Mouse (Mus musculus): ENCODE measurements around the gene Rxra.

Gene Rxra

DNA sequence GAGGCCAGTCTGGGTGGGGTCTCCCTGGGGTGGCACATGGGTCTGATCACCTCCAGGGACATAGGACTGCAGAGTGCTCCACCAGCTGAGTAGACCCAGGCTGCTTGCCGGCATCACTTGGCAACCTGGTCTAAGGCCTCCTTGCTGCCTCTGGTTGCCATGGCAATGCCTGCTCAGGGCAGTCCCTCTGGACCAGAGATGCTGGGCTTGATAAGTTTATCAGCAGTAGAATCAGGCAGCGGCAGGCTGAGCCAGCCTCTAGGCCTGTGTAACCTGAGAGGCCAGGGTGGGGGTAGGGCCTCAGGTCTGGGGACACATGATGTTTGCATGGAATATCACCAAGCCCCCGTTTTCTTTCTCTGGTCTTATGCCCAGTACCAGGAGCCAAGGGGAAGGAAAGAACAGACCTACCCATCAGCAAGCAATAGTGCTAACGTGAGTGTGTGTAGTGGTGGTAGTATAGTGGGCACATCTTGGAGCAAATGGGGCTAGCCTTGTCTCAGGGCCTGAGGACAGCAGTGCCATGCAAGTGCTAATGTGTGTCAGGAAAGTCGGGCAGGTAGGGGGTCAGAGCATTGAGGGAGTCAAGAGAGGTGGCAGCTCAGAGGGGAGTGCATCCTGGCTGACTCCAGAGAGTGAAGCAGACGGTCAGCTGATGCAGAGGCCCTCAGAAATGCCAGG is 88.2 kb downstream of the Rxra start:
- DNase-seq (ENCODE audit: low spot score): peak; percentile 73

DNA sequence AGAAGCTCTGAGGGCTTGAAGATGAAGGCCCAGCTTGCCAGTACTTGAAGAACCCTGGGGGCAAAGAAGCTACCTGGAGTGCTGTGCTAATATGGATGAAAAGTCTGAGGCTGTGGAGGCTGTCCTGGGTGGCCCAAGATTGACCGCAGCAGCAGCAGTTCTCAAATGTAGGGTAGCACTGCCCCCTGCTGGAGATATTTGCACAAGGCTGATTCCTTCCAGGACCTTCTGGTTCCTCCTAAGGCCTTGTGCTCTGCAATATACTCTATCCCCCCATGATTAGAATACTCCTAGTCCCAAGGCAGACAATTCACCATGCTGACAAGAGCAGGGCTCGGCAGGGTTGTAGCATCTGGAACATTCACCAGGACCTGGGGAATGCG is 88.7 kb downstream of the Rxra start:
- peak; percentile 86 for DNase-seq (ENCODE audit: low spot score)

DNA sequence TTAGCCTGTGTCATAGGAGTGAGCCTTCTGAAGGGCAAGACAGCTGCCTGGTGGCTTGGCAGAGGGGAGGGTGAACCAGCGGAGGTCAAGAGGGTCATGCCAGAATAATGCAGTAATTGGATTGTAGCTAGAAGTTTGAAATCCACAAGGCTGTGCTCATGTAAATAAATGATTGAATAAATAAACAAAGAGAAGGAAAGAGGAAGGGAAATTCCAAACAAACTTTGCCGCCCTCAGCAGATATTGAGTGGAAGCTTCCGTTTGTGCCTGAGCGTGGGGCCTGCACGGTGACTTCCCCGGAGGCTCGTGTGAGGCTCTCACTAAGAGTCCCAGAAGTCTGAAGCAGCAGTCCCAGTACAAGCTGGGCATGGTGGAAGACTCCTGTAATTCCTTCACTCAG is 91.5 kb downstream of the Rxra start:
- no peak for DNase-seq (ENCODE audit: low spot score)

DNA sequence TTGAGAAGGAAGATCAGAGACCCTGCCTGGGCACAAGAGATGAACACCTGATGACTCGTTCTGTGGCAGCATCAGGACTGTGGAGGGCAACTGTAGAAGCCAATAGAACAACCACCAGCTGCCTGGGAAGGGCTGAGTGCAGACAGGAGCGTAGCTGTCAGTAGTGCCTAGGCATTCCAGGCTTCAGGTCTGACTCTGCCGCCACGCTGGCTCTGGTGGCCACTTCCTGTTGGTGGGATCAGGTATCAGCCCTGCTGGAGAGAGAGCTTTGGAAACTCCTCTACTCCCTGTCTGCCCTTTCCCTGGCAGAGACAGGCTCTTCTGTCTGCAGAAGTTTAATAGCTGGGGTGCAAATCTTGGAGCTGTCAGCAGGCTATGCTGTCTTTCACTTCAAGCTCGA is 93.5 kb downstream of the Rxra start:
- DNase-seq (ENCODE audit: low spot score): no peak

DNA sequence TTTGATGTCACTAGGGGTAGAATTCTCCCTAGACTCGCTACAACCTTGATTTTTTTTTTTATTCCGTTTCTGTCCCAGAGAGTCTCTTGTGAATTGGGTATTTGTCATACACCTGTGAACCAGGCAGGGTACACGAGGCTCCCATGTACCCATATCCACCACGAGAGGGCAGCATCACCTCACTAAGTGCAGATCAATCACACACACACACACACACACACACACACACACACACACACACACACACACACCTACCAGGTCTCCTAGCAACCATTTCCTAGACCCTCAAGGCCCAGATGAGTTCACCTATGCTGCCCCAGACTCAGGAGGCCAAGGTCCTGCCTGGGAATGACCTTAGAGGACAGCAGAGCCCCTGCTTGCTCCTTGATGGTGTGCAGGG is 94.0 kb downstream of the Rxra start:
- DNase-seq (ENCODE audit: low spot score): peak; percentile 41

DNA sequence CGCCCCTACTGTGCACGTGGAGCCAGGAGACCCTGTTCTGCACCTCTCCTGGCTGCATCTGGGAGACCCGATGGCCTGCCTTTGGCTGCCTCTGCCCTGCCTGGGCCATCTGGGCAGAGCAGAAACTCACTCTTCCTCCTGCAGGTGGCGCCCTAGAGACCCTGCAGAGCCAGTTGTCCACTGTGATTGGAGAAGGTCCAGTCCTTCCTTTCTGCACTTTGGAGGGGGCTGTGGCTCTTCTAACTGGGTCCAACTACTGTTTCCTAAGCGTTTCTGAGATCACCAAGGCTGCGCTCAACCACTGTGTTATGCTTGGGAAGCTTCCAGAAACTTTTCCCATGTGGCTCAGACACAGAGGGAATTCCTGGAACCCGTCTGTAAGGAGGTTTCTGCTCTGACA is 95.7 kb downstream of the Rxra start:
- DNase-seq (ENCODE audit: low spot score): peak; percentile 76

DNA sequence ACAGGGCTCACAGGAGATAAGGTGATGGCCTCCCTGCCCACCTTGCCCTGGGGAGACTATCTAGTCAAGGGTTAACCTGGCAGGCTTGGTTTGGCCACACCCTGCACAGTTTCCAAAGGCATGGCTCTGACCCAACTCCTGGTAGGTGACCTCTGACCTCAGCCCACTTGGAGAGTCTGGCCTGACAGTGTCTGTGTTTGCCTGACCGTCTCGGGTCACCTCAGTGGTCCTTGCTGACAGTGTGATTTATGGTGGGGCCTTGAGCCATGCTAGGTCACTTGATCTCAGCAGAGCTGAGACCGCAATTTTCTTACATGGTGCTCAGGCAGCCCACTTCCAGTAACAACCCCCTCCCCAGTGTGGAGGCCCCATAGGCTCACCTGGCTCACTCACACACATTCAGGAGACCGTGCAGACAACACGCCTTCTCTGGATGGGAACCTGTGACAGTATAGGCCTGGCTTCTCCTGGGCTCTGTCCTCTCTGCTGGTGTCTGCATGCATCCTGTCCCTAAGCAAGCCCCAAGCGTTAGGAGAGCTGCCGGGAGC is 96.7 kb downstream of the Rxra start:
- DNase-seq (ENCODE audit: low spot score): no peak

DNA sequence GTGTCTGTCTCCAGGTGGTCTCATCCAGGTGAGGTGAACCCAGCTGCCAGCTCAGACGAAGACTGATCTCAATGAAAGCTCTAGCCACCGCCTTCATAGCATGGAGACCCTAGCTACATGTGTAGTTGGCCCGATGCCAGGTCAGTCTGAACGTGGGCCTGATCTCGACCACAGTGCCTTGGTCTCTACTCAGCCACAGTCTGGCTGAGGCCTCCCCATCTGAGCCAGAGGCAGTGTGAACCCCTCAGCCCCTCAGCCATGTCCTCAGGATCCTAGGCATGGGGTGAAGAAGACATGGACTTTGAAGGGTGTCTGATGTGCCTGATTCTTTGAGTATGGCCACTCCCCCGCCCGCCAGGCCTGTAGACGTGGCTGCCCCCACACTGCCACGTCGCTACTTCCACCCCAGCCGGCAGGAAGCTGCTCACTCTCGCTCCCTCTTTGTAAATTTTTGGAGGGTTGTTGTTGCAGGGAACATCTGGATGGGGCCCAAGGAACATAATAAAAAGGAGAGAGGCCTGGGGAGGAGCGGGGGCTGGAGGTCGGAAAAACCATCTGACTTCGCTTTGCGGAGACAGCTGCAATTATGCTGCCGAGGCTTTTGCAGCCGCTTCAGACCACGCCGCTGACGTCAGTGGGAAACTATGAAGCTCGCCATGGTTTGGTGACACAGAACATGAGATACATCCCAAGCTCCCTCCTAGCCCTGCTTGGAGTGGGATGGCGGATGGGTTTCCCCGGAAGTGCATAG is 97.9 kb downstream of the Rxra start:
- DNase-seq (ENCODE audit: low spot score): peak; percentile 53

DNA sequence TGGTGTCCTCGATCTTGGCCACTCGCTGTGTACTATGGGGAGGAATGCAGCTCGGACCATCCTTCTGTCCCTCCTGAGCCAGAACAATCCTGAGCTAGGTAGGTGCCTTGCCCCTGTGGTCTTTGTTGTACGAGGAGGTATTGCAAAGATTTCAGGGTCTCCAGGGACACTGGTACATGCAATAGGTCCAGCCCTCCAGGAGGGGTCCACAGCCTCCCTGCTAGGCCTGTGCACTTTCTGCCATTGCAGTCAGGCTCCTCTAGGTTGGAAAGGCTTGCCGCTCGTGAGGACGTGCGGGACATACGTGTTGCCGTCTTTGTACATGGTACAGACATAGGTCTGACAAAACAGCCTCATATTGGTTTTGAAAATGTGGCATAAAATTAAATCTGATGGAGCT is 98.8 kb downstream of the Rxra start:
- no peak for DNase-seq (ENCODE audit: low spot score)

DNA sequence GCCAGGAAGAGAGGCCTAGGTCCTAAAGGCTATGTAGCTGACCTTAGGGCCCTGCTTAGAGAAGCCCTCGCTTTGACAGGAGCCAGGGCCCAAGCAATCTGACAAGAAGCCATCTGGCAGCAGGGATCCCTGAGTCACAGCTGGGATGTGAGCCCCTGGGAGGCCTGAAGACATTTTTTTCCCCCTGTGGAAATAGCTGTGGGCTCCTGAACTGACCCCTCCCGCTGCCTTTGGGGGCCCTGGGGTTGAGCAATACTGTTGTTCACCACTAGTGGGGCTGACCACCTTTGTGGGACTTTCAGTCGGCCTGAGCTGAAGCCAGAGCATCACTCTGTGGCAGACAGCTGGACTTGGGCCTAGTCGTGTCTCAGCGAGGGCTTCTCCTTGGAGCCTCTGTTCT is 99.4 kb downstream of the Rxra start:
- DNase-seq (ENCODE audit: low spot score): peak; percentile 47

DNA sequence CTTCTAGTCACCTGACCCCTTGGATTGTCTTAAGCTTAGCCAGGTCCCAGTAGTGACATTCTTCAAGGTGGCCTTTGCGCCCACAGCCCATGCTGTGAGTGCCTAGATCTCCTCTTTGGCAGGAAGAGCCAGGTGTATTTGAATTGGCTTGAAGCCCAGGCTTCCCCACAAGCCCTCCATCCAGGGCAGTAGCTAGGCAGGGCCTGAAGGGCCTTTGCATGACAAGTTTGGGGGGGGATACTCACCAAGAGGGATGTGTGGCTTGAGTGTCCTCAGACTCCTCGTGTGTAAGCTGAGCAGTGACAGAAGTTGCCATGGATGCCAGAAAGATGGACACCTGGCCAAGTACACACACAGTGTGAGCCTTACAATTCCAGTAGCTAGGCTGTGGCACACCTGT is 101.5 kb downstream of the Rxra start:
- DNase-seq (ENCODE audit: low spot score): no peak

DNA sequence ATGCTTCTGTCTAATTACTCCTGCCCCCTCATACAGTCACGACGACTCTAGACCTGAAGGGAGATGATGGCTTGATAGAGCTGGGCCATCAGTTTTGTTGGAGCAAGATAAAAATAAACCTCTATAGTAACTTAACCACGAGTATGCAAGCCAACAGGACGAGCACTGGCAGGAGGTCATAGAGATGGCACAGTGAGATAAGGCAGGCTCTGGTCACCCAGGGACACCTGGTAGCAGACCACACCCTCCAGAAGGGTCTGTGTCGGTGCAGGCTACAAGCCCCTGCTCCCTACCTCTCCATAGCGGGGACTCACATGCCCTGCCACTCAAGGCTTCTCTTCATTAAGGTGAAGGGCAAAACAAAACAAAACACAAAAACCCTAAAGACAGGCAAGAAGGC is 102.0 kb downstream of the Rxra start:
- DNase-seq (ENCODE audit: low spot score): no peak

DNA sequence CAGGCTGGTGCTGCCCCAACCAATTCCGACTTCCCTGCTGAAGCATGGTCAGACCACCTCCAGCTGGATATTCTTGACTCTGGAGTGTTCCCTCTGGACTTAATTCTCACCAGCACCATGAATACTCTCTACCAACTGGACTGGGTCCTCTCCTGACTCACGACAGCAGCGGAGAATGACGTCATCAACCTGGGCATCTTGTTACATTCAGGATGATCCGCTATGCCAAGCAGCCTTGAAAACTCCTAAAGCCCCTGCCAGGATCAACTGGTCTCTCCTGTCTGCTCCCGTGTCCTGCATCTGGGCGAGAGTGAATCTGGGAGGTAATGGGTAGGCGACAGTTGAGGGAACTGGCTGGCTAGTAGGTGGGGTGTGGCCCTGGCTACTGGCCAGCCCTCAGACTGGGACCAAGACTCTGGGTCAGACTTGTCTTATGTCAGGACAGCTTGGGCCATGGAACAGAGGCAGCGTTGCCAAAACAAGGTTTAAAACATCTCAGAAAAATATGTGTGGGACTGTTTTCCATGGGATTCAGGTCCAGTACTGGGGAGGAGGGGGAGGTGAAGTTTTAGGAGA is 103.1 kb downstream of the Rxra start:
- peak; percentile 30 for DNase-seq (ENCODE audit: low spot score)

DNA sequence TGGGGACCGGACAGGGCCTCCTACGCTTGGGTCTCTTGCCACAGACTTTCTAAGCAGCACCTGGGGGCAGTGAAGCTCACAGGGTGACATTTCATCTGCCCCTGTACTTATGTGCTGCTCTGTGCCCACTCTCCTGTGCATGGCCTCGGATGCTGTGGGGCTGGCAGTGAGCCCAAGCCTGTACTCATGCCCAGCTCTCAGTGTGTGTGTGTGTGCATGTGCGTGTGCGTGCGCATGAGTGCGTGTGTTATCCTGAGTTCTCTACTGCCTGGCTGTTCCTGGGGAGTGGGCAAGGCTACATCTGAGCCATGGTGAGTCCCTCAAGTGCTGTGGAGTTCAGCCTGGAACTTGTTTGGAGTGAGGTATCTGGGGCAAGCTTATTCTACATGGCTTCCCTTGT is 103.9 kb downstream of the Rxra start:
- no peak for DNase-seq (ENCODE audit: low spot score)

DNA sequence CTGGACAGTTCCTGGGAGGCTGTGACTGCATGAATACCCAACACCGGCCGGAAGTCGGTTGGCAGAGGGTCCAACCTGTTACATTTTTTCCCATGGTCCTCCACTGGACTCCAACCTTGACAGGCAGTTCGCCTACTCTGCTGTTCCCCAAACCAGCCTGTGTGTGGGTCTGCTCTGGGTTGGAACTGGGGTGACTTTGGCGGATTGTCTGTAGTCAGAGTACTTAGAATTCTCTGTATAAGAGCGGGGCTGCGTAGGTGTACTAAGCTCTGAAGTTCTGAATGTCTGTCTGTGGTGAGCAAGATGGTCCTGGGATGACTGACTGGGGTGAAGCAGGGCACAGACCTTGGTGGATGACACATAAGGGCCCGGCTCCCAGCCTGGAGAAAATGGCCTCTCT is 109.1 kb downstream of the Rxra start:
- no peak for DNase-seq (ENCODE audit: low spot score)

DNA sequence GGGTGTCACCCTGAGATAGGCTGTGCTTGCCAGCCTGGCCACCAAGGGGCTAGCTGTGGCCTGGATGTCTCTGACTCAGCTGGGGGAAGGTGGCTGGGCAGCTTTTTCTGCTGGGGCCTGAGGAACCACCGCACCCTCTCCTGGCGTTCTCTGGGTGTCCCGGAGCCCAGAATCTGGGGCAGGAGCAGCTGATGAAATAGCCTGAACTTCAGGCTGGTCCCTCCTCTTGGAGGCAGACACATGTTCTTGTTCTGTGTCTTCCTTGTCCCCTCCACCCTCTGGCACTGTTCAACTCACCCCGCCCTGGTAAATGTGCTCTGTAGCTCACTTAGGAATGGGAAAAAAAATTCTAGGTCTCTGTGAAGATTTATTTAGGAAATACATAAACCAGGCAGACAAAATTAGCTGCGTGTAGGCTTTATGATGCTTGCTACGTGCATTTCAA is 109.8 kb downstream of the Rxra start:
- DNase-seq (ENCODE audit: low spot score): no peak

DNA sequence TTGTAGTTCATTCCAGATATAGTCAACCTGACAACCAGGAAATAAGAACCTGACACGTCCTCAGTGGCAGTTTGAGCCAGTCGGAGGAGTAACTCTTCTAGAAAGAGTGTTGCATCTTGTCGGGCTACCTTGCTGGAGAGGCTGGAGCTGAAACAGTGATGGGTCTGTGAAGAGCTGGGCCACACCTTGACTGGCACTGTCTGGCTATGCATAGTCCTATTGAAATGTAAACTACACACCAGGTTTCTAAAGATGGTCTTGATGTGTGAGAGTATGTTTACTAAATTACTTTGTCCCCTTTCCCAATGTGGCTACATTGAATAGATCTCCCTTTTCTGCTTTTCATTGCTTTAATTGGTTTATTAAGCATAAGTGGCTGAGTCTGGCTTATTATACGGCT is 115.3 kb downstream of the Rxra start:
- no peak for DNase-seq (ENCODE audit: low spot score)

DNA sequence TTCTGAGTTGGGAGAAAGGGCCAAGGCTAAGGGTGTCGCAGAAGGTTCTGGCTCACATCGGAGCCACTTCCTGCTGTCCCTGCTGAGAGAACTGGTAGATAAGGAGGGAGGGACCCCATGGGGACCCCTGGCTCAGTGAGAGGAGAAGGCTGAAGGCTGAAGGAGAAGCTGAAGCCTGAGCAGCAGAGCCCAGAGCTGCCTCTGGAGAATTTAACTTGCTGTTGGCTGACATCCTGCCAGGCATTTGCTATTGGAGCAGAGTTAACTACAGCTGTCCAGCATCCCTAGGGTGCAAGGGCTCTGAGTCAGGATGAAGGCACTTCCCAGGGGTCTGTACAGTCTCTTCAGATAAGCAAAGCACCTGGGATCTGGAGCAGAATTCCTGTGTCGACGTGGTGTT is 122.8 kb downstream of the Rxra start:
- DNase-seq (ENCODE audit: low spot score): no peak

DNA sequence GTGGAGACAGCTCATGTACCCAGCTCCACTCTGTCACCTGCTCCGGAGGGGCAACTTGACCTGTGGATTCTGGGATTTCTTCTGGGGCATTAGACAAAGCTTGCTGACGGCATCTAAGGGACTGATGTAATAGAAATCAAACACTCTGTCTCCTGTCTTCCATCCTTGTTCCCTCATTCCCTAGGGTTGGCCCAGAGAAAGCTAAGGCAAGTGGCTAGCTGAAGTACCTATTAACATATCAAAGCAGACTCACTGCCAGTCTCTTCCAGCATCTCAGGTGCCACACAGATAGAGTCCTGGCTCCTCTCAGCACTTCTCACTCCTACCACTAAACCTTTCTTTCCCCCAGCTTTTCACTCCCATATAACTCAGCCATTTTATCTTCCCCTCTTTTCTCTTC is 124.8 kb downstream of the Rxra start:
- no peak for DNase-seq (ENCODE audit: low spot score)

DNA sequence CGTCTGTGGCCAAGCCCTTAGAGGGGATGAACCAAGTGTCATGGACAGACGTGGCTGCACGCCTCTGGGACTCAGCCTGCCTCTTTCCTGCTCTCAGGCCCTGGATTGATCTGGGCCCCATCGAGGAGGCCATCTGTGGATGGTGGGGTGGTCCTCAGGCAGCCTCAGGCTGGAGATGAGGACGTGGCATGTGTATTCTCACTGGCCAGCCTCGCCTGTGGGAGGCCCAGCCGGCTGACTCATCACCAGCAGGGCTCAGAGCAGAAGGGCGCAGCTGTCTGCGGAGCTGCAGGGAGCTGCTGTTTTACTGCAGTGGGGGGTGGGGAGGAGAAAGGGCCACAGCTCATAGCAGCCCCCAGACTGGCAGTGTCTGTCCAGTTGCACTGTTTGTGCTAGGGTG is 126.3 kb downstream of the Rxra start:
- DNase-seq (ENCODE audit: low spot score): peak; percentile 8

DNA sequence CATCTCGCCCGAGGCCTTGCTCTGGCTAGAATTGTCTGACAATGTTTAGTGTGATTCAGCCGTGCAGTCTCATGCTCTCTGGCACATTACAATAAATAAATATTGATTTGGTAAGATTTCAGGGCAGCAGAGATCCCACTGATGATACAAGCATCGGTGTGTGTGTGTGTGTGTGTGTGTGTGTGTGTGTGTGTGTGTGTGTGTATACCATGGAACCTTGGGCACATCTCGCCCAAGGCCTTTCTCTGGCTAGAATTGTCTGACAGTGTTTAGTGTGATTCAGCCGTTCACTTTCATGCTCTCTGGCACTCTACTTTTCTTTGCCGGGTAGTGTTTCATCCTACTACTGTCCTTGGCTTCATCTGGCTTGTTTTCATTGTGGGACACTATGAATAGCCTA is 130.5 kb downstream of the Rxra start:
- DNase-seq (ENCODE audit: low spot score): no peak

DNA sequence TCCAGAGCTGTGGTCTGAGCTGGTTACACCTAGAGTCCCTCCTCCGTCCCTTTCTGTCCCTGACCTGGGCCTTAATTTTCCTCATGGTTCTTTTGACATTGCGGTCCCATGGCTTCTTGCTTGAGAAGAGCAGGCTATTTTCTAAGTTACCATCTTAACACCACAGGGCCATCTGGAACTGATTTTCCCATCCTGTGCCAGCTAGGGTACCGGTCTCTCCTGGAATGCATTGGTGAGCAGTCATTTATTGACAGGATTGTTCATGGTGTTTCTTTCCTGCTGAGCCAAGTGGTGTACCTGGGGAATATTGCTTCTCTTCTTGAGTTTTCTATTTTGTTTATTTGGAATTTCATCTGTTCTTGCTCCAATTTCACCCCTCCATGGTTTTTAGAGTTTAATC is 131.4 kb downstream of the Rxra start:
- DNase-seq (ENCODE audit: low spot score): no peak

DNA sequence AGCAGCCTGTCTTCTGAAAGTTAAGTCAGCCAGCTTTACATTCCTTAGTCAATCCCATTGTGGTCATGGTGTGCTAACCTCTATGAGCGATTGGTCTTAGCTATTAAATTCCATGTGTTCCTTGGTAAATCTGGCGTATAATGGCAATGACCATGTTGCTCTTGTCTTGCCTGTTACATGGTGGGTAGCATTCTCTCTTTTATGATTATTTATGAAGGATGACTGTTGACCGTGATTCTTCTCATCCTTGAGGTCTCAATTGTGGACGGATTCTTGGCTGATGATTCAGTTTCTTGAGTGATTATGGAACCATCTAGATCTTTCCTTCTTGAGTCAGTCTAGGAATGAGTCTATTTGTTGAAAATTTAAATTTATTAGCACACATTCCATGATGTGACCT is 133.7 kb downstream of the Rxra start:
- no peak for DNase-seq (ENCODE audit: low spot score)
